Mouse (Mus musculus): Measurements from ENCODE around the gene Aox3. TPM values are rescaled to one million over a fixed set of nuclear protein-coding genes. Genes with fewer than 3 reads are reported as not detected.

Gene Aox3
- total and polyA plus RNA-seq, 3 experiments, result 0.33 TPM; not detected in 2

- no peaks in the 10 kb centered on the region for H3K4me1 ChIP-seq (ENCODE audit: insufficient read depth, low read depth, low read length)
- ATAC-seq (ENCODE audit: extremely low read depth, insufficient number of reproducible peaks, low FRiP score, poor library complexity, severe bottlenecking) (no peak), DNase-seq (ENCODE audit: low spot score) (no peak)
- no peaks in the 10 kb centered on the region for H3K36me3 ChIP-seq (replicated peaks)
- H3K27me3 ChIP-seq (ENCODE audit: insufficient read depth, low read length), result peaks cover 7% of the 10 kb centered on the region
- TF ChIP-seq CTCF (IDR thresholded peaks at IDR 0.05; ENCODE audit: low read depth, low read length) (no peak), GATA2 (IDR thresholded peaks at IDR 0.05; ENCODE audit: borderline replicate concordance, low read depth, low read length) (no peak), POLR2AphosphoS5 (IDR thresholded peaks at IDR 0.05; ENCODE audit: insufficient replicate concordance, low read depth, low read length) (no peak), TAL1 (conservative IDR thresholded peaks at IDR 0.05; ENCODE audit: low read depth, low read length) (no peak), GATA1 (IDR thresholded peaks at IDR 0.05; ENCODE audit: borderline replicate concordance, low read length) (no peak)
- H3K4me3 ChIP-seq (ENCODE audit: low read depth, low read length), result no peak overlapping the region
- no peaks in the 10 kb centered on the region for H3K9me3 ChIP-seq (replicated peaks)
Observed at GRCm38 (mm10) chr1:58228916-58229315, 116.0 kb downstream of the Aox3 start.

GRCm38 (mm10) chr1:58229774-58230173 lies 116.8 kb downstream of the Aox3 start:
- TF ChIP-seq TAL1 (conservative IDR thresholded peaks at IDR 0.05; ENCODE audit: low read depth, low read length) (no peak), GATA2 (IDR thresholded peaks at IDR 0.05; ENCODE audit: borderline replicate concordance, low read depth, low read length) (no peak), CTCF (IDR thresholded peaks at IDR 0.05; ENCODE audit: low read depth, low read length) (no peak), GATA1 (IDR thresholded peaks at IDR 0.05; ENCODE audit: borderline replicate concordance, low read length) (no peak), POLR2AphosphoS5 (IDR thresholded peaks at IDR 0.05; ENCODE audit: insufficient replicate concordance, low read depth, low read length) (no peak)
- Histone ChIP-seq H3K27me3 (ENCODE audit: insufficient read depth, low read length) (peaks cover 7% of the 10 kb centered on the region), H3K9me3 (replicated peaks) (no peaks in the 10 kb centered on the region), H3K4me3 (ENCODE audit: low read depth, low read length) (no peak overlapping the region), H3K36me3 (replicated peaks) (no peaks in the 10 kb centered on the region), H3K4me1 (ENCODE audit: insufficient read depth, low read depth, low read length) (no peaks in the 10 kb centered on the region)
- ATAC-seq (ENCODE audit: extremely low read depth, insufficient number of reproducible peaks, low FRiP score, poor library complexity, severe bottlenecking) (no peak), DNase-seq (ENCODE audit: low spot score) (no peak)

GRCm38 (mm10) chr1:58230542-58230941 lies 117.6 kb downstream of the Aox3 start:
- Histone ChIP-seq H3K27me3 (ENCODE audit: insufficient read depth, low read length) (peaks cover 7% of the 10 kb centered on the region), H3K4me3 (ENCODE audit: low read depth, low read length) (no peak overlapping the region), H3K9me3 (replicated peaks) (no peaks in the 10 kb centered on the region), H3K36me3 (replicated peaks) (no peaks in the 10 kb centered on the region), H3K4me1 (ENCODE audit: insufficient read depth, low read depth, low read length) (no peaks in the 10 kb centered on the region)
- ATAC-seq (ENCODE audit: extremely low read depth, insufficient number of reproducible peaks, low FRiP score, poor library complexity, severe bottlenecking) (no peak), DNase-seq (ENCODE audit: low spot score) (no peak)
- TF ChIP-seq TAL1 (conservative IDR thresholded peaks at IDR 0.05; ENCODE audit: low read depth, low read length), result no peak
- TF ChIP-seq GATA2 (IDR thresholded peaks at IDR 0.05; ENCODE audit: borderline replicate concordance, low read depth, low read length), result no peak
- TF ChIP-seq POLR2AphosphoS5 (IDR thresholded peaks at IDR 0.05; ENCODE audit: insufficient replicate concordance, low read depth, low read length), result no peak
- TF ChIP-seq CTCF (IDR thresholded peaks at IDR 0.05; ENCODE audit: low read depth, low read length), result no peak
- no peak for TF ChIP-seq GATA1 (IDR thresholded peaks at IDR 0.05; ENCODE audit: borderline replicate concordance, low read length)

- ATAC-seq (ENCODE audit: extremely low read depth, insufficient number of reproducible peaks, low FRiP score, poor library complexity, severe bottlenecking), result no peak
- no peaks in the 10 kb centered on the region for H3K9me3 ChIP-seq (replicated peaks)
- no peak overlapping the region for H3K4me3 ChIP-seq (ENCODE audit: low read depth, low read length)
- peaks cover 13% of the 10 kb centered on the region for H3K27me3 ChIP-seq (ENCODE audit: insufficient read depth, low read length)
- no peak for DNase-seq (ENCODE audit: low spot score)
- H3K36me3 ChIP-seq (replicated peaks), result no peaks in the 10 kb centered on the region
- H3K4me1 ChIP-seq (ENCODE audit: insufficient read depth, low read depth, low read length), result peaks cover 5% of the 10 kb centered on the region; the same call in 1 of the 2 replicates
- TF ChIP-seq GATA2 (IDR thresholded peaks at IDR 0.05; ENCODE audit: borderline replicate concordance, low read depth, low read length), result no peak
- no peak for TF ChIP-seq CTCF (IDR thresholded peaks at IDR 0.05; ENCODE audit: low read depth, low read length)
- no peak for TF ChIP-seq POLR2AphosphoS5 (IDR thresholded peaks at IDR 0.05; ENCODE audit: insufficient replicate concordance, low read depth, low read length)
- no peak for TF ChIP-seq GATA1 (IDR thresholded peaks at IDR 0.05; ENCODE audit: borderline replicate concordance, low read length)
Observed at GRCm38 (mm10) chr1:58235405-58235804, 122.5 kb downstream of the Aox3 start.

DNA sequence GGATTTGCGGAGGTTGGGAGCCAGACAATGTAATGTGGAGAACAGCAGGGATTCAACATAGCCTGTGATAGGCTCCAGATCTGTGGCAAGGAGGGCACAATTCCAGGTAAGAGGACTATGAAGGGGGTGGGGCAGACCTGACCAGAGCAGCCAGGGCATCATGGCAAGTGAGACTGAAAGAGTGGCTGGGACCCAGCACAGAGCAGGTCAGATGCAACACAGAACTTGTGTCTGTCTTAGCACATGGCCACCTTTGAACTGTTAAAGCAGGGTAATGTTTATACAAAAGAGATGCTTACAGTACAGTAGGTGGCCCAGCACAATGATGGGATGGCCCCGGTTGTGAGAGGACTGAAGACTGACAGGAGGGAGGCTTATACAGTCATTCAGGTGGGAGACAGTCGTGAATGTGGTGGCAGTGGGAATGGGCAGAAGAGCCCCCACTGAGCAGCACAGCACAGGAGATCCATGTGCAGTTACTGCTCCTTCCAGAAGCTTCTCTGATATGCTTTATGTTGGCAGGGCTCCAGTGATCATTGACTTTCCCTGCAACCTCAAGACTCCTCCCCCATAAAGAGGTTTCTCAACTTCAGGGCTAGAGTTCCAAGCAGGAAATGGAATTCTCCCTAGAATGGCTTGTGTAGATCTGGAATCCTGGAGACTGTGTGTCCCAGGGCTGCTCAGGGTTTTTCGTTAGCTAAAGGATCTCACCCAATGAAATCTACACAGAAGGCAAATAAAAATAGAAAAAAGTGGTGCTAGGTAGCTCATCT lies 124.8 kb downstream of the Aox3 start:
- no peak for ATAC-seq (ENCODE audit: extremely low read depth, insufficient number of reproducible peaks, low FRiP score, poor library complexity, severe bottlenecking)
- H3K9me3 ChIP-seq (replicated peaks), result no peaks in the 10 kb centered on the region
- H3K4me3 ChIP-seq (ENCODE audit: low read depth, low read length), result no peak overlapping the region
- DNase-seq (ENCODE audit: low spot score), result no peak
- H3K27me3 ChIP-seq (ENCODE audit: insufficient read depth, low read length), result peaks cover 16% of the 10 kb centered on the region
- H3K36me3 ChIP-seq (replicated peaks), result no peaks in the 10 kb centered on the region
- peaks cover 5% of the 10 kb centered on the region; the same call in 1 of the 2 replicates for H3K4me1 ChIP-seq (ENCODE audit: insufficient read depth, low read depth, low read length)
- no peak for TF ChIP-seq GATA1 (IDR thresholded peaks at IDR 0.05; ENCODE audit: borderline replicate concordance, low read length)

- no peak for TF ChIP-seq CTCF (IDR thresholded peaks at IDR 0.05; ENCODE audit: low read depth, low read length)
- TF ChIP-seq GATA1 (IDR thresholded peaks at IDR 0.05; ENCODE audit: borderline replicate concordance, low read length), result no peak
- TF ChIP-seq TAL1 (conservative IDR thresholded peaks at IDR 0.05; ENCODE audit: low read depth, low read length), result no peak
- TF ChIP-seq GATA2 (IDR thresholded peaks at IDR 0.05; ENCODE audit: borderline replicate concordance, low read depth, low read length), result no peak
- no peak for TF ChIP-seq POLR2AphosphoS5 (IDR thresholded peaks at IDR 0.05; ENCODE audit: insufficient replicate concordance, low read depth, low read length)
- H3K9me3 ChIP-seq (replicated peaks), result no peaks in the 10 kb centered on the region
- DNase-seq (ENCODE audit: low spot score) (no peak), ATAC-seq (ENCODE audit: extremely low read depth, insufficient number of reproducible peaks, low FRiP score, poor library complexity, severe bottlenecking) (no peak)
- H3K4me3 ChIP-seq (ENCODE audit: low read depth, low read length), result no peak overlapping the region
- no peaks in the 10 kb centered on the region for H3K36me3 ChIP-seq (replicated peaks)
- peaks cover 16% of the 10 kb centered on the region for H3K27me3 ChIP-seq (ENCODE audit: insufficient read depth, low read length)
- peaks cover 5% of the 10 kb centered on the region; the same call in 1 of the 2 replicates for H3K4me1 ChIP-seq (ENCODE audit: insufficient read depth, low read depth, low read length)
Observed at GRCm38 (mm10) chr1:58238440-58238839, 125.5 kb downstream of the Aox3 start.

All from G1E (cell line).